Mouse (Mus musculus) erythroblast, embryonic 14.5 days (primary cell): ENCODE data around the gene Fgfr2. TPM values are rescaled to one million over a fixed set of nuclear protein-coding genes. Genes with fewer than 3 reads are reported as not detected.

Experiments used
- H3K27me3 ChIP-seq: 2 replicates; pipeline ENCODE4 v1.6.1; 2012; ENCODE audit warnings: inconsistent platforms; ENCODE audit not compliant: control insufficient read depth
- H3K36me3 ChIP-seq: 2 replicates; pipeline ENCODE4 v1.6.1; 2012; ENCODE audit warnings: mild to moderate bottlenecking, inconsistent platforms; ENCODE audit not compliant: control insufficient read depth
- H3K4me1 ChIP-seq: 2 replicates; pipeline ENCODE4 v1.6.1; 2012; ENCODE audit warnings: inconsistent platforms; ENCODE audit not compliant: control insufficient read depth
- H3K4me3 ChIP-seq: replicated peaks from 2 replicates; pipeline ENCODE3; 2012; ENCODE audit warnings: moderate library complexity, mild to moderate bottlenecking, inconsistent platforms
- H3K9me3 ChIP-seq: 2 replicates; pipeline ENCODE4 v1.6.1; 2012; ENCODE audit warnings: low read length, inconsistent platforms, mixed read lengths; ENCODE audit not compliant: control insufficient read depth
- GATA1 ChIP-seq: IDR thresholded peaks from 2 replicates; pipeline ENCODE4 v1.6.1; 2012; ENCODE audit warnings: low read length, inconsistent platforms, mixed read lengths
- TAL1 ChIP-seq: IDR thresholded peaks from 3 replicates; pipeline ENCODE4 v1.6.1; 2012; ENCODE audit warnings: low read length, inconsistent platforms, mixed read lengths
- polyA plus RNA-seq: library from polyadenylated mRNA; stranded (reverse); fragments of >175 nt; gene quantifications from 2 replicates; pipeline ENCODE4 v1.2.3, GENCODE M21; 2012

The Fgfr2 gene
- polyA plus RNA-seq, 1 experiment = not detected

GRCm38 (mm10) chr7:132713483-132714126, 409.5 kb downstream of the Fgfr2 start:
- H3K4me1 ChIP-seq = peaks cover 32% of the 10 kb centered on the region
- TF ChIP-seq GATA1 (no peak), TAL1 (no peak)
- no peaks in the 10 kb centered on the region for H3K27me3 ChIP-seq
- H3K9me3 ChIP-seq = no peaks in the 10 kb centered on the region
- H3K36me3 ChIP-seq = peaks cover 87% of the 10 kb centered on the region
- H3K4me3 ChIP-seq = no peak overlapping the region

- Histone ChIP-seq H3K9me3 (no peaks in the 10 kb centered on the region), H3K36me3 (peaks cover 81% of the 10 kb centered on the region), H3K4me1 (peaks cover 26% of the 10 kb centered on the region), H3K4me3 (no peak overlapping the region), H3K27me3 (no peaks in the 10 kb centered on the region)
- no peak for TF ChIP-seq TAL1
- TF ChIP-seq GATA1 = no peak
Measured at GRCm38 (mm10) chr7:132712956-132713355, 410.2 kb downstream of the Fgfr2 start.

- H3K4me1 ChIP-seq = peaks cover 20% of the 10 kb centered on the region
- no peaks in the 10 kb centered on the region for H3K9me3 ChIP-seq
- peaks cover 73% of the 10 kb centered on the region for H3K36me3 ChIP-seq
- H3K27me3 ChIP-seq = no peaks in the 10 kb centered on the region
- no peak overlapping the region for H3K4me3 ChIP-seq
- TF ChIP-seq GATA1 = no peak
- no peak for TF ChIP-seq TAL1
Measured at GRCm38 (mm10) chr7:132712044-132712708, 411.0 kb downstream of the Fgfr2 start.

GRCm38 (mm10) chr7:132711579-132711978, 411.6 kb downstream of the Fgfr2 start:
- Histone ChIP-seq H3K4me3 (no peak overlapping the region), H3K36me3 (peaks cover 67% of the 10 kb centered on the region), H3K27me3 (no peaks in the 10 kb centered on the region), H3K4me1 (peaks cover 17% of the 10 kb centered on the region), H3K9me3 (no peaks in the 10 kb centered on the region)
- TF ChIP-seq GATA1 = no peak
- TF ChIP-seq TAL1 = no peak

- TF ChIP-seq GATA1 (no peak), TAL1 (no peak)
- H3K36me3 ChIP-seq = peaks cover 4% of the 10 kb centered on the region
- no peaks in the 10 kb centered on the region for H3K27me3 ChIP-seq
- H3K4me1 ChIP-seq = peaks cover 7% of the 10 kb centered on the region
- H3K4me3 ChIP-seq = no peak overlapping the region
- no peaks in the 10 kb centered on the region for H3K9me3 ChIP-seq
Measured at GRCm38 (mm10) chr7:132705130-132705529, 418.0 kb downstream of the Fgfr2 start.

- Histone ChIP-seq H3K9me3 (no peaks in the 10 kb centered on the region), H3K4me3 (no peak overlapping the region), H3K4me1 (peaks cover 12% of the 10 kb centered on the region), H3K27me3 (no peaks in the 10 kb centered on the region), H3K36me3 (no peaks in the 10 kb centered on the region; the same call in 1 of the 2 replicates)
- TF ChIP-seq TAL1 (no peak), GATA1 (no peak)
Measured at GRCm38 (mm10) chr7:132704310-132704875, 418.8 kb downstream of the Fgfr2 start.

- H3K27me3 ChIP-seq = no peaks in the 10 kb centered on the region
- H3K36me3 ChIP-seq = no peaks in the 10 kb centered on the region
- TF ChIP-seq GATA1 (no peak), TAL1 (no peak)
- H3K4me3 ChIP-seq = no peak overlapping the region
- H3K9me3 ChIP-seq = no peaks in the 10 kb centered on the region
- peaks cover 12% of the 10 kb centered on the region for H3K4me1 ChIP-seq
Measured at GRCm38 (mm10) chr7:132703515-132704309, 419.4 kb downstream of the Fgfr2 start.

GRCm38 (mm10) chr7:132702492-132703070, 420.6 kb downstream of the Fgfr2 start:
- no peaks in the 10 kb centered on the region for H3K36me3 ChIP-seq
- H3K27me3 ChIP-seq = no peaks in the 10 kb centered on the region
- H3K4me3 ChIP-seq = no peak overlapping the region
- H3K9me3 ChIP-seq = no peaks in the 10 kb centered on the region
- no peak for TF ChIP-seq TAL1
- H3K4me1 ChIP-seq = peaks cover 12% of the 10 kb centered on the region

GRCm38 (mm10) chr7:132702024-132702423, 421.1 kb downstream of the Fgfr2 start:
- no peak for TF ChIP-seq TAL1
- no peak for TF ChIP-seq GATA1
- Histone ChIP-seq H3K36me3 (no peaks in the 10 kb centered on the region), H3K9me3 (no peaks in the 10 kb centered on the region), H3K4me1 (peaks cover 10% of the 10 kb centered on the region), H3K27me3 (no peaks in the 10 kb centered on the region), H3K4me3 (no peak overlapping the region)
